Mouse (Mus musculus): Measurements from ENCODE around the gene Manba.

- TF ChIP-seq CTCF (IDR thresholded peaks at IDR 0.05; ENCODE audit: extremely low read depth, insufficient read depth, low read length) (no peak), POLR2A (IDR thresholded peaks at IDR 0.05; ENCODE audit: extremely low read depth, insufficient read depth, low read length) (no peak)
Observed at GRCm38 (mm10) chr3:135480767-135481166, 4.6 kb upstream of the Manba start.
